Mouse (Mus musculus): ENCODE data around the gene Stx4a.
"Not testable (repeated sequence)": the region's sequence is repeated elsewhere in the genome, so short reads cannot be mapped to it uniquely, and the experiment has no call there.

Gene Stx4a

GRCm38 (mm10) chr7:127867641-127868040 lies 43.5 kb downstream of the Stx4a start:
- no peak for DNase-seq (ENCODE audit: low spot score)

- DNase-seq (ENCODE audit: low spot score), result no peak
Measured at GRCm38 (mm10) chr7:127869149-127869810, 45.2 kb downstream of the Stx4a start.

DNA sequence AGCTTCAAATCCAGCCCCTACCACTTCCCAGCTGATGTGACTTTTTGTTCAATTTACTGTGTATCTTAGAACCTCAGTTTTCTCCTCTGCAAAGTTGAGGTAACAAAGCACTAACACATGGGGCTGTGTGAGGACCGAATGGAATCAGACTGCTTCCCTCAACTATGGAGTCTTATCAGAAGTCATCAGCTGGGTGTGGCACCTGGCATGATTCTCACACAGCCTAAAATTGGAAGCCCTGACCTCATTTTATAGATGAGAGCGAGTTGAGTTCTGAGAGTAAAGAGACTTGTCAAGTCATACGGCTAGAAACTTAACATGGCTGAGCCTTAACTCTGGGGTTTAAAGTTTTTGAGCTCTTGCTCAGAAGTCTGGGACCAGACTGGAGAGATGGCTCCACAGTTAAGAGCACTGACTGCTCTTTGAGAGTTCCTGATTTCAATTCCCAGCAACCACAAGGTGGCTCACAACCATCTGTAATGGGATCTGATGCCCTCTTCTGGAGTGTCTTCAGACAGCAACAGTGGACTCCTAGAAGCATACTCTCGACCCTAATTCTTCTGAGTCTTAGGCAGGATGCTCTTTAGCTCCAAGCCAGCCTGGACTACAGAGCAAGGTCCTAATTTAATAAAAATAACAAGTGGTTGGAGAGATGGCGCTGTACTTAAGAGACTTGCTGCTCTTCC lies 46.2 kb downstream of the Stx4a start:
- DNase-seq (ENCODE audit: low spot score), result no peak

- no peak for DNase-seq (ENCODE audit: low spot score)
Measured at GRCm38 (mm10) chr7:127874812-127875626, 50.9 kb downstream of the Stx4a start.

- peak; percentile 93 for DNase-seq (ENCODE audit: low spot score)
Measured at GRCm38 (mm10) chr7:127875627-127876001, 51.5 kb downstream of the Stx4a start.

DNA sequence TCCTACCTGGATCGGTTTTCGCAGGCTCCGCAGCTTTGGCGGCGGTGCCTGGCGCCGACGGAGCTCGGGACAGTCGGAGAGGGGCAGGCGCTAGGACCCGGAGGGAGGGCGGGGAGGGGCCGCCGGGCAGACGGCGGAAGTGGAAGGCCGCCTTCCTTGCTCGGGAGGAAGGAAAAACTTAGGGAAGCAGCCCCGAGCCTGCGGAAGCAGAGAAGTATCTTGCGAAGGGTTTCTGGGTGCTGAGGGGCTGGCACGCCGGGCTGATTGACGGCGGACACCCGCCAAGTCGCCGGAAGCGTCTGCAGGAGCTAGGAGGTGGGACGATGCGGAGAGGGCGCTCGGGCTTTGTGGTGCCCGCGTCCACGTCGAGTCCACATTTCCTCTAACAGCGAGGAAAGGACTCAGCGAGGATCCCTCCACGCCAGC lies 52.0 kb downstream of the Stx4a start, which contains the start of gene Zfp646:
Zfp646 (plus strand) TSS at position 181 of the 426 bp plus-strand sequence.
- DNase-seq (ENCODE audit: low spot score), result peak; percentile 77

DNA sequence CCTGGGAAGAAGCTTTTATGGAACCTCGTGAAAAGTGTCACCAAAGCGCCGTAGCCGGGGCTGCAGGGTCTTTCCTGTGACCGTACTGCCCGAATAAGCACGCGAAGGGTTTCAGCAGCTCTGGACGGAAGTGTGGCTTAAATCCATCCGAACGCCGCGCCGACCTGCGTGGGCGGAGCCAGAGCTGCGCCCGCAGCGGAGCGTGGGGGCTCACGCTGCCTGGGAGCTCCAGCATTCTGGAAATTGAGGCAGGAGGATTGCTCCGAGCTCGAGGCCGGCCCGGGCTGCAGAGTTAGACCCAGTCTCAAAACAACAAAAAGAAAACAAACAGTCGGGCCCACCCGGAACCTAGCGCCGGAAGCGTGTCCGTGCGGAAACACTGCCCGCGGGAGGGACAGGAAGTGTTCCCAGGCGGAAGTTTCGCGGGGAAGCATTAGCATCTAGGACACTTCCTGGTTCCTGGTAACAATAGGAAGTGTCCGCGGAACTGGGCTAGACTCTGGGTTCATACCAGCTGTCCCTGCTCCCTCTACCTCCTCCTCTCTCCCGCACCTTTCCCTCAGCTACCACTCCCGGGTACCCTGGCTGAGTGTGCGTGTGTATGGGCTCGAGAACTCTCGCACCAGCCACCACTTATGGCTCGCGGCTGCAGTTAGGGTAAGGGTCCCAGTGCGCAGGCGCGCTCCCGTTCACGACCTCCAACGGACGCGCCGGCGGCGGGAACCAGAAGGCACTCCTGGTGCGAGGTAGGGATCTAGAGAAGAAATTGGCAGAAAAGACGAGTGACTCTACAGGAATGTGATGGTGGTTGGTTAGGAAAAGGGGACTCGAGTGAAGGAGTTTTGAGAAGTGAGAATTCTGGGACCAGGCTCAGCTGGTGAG lies 52.6 kb downstream of the Stx4a start, which contains the start of gene Zfp668:
Zfp668 (minus strand) TSS at position 362 of the 882 bp plus-strand sequence.
- DNase-seq (ENCODE audit: low spot score), result peak; percentile 84

DNA sequence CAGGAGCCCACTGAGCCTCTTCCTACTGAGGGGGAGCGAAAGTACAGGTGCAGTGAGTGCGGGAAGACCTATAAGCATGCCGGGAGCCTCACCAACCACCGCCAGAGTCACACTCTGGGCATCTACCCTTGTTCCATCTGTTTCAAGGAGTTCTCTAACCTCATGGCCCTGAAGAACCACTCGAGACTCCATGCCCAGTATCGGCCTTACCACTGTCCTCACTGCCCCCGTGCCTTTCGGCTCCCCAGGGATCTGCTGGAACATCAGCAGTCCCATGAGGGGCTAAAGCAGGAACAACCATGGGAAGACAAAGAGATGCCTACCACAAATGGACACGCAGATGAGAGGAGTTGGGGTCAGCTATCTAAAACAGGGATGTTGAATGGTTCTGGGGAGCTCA lies 55.2 kb downstream of the Stx4a start:
- DNase-seq (ENCODE audit: low spot score), result no peak

GRCm38 (mm10) chr7:127880431-127880830 lies 56.3 kb downstream of the Stx4a start:
- no peak for DNase-seq (ENCODE audit: low spot score)

DNA sequence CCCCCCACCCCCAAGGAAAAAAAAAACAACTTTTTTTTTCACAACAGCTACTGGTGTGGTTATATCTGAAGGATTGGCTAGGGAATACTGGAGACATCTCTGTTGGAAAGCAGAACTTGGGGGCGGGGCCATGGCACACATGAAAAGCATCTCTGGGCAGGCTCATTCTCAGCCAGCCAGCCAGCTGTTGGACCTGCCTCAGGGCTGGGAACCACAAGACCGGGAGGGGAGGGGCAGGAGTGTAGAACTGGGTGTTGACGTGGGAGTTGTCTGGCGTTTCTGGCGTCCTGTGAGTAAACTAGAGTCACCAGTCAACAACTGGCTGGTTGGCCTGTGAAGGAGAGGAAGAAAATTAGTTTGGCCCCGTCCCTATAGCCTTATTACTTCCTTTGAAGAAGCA lies 61.9 kb downstream of the Stx4a start:
- peak; percentile 54 for DNase-seq (ENCODE audit: low spot score)

- DNase-seq (ENCODE audit: low spot score), result no peak
Measured at GRCm38 (mm10) chr7:127886551-127886950, 62.5 kb downstream of the Stx4a start.

- DNase-seq (ENCODE audit: low spot score), result no peak
Measured at GRCm38 (mm10) chr7:127887191-127887590, 63.1 kb downstream of the Stx4a start.

GRCm38 (mm10) chr7:127887781-127888180 lies 63.7 kb downstream of the Stx4a start:
- DNase-seq (ENCODE audit: low spot score), result no peak

- DNase-seq (ENCODE audit: low spot score), result no peak
Measured at GRCm38 (mm10) chr7:127888821-127889220, 64.7 kb downstream of the Stx4a start.

GRCm38 (mm10) chr7:127890798-127891197 lies 66.7 kb downstream of the Stx4a start, which contains the start of gene Prss53:
Gene Prss53 (minus strand): TSS chr7:127890970.
- no peak for DNase-seq (ENCODE audit: low spot score)

- DNase-seq (ENCODE audit: low spot score), result no peak
Measured at GRCm38 (mm10) chr7:127894480-127894879, 70.4 kb downstream of the Stx4a start.

- peak; percentile 95 for DNase-seq (ENCODE audit: low spot score)
Measured at GRCm38 (mm10) chr7:127895442-127895841, 71.3 kb downstream of the Stx4a start, which contains the start of the genes Gm21974 and Vkorc1. Gene Gm21974 (minus strand): TSS chr7:127895454. Gene Vkorc1 (minus strand): TSS chr7:127895617.

- DNase-seq (ENCODE audit: low spot score), result not testable (repeated sequence)
Measured at GRCm38 (mm10) chr7:127895891-127896290, 71.8 kb downstream of the Stx4a start.

DNA sequence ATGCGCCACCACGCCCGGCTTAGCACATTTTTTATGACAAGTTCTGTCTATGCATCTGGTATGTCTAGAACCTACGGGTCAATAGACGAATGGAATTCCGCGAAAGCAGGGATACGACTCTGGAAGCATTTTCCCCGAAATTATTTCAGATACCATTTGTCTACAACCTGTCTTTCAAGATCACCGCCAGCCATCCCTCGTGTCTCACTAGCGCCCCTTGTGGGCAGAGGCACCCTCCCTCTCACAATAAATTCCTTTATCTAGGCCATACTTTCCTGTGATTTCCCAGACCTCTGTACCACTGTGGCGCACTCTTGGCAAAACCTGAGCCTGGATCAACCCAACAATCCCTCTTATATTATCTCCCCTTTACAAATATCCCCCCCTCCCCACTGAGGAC lies 72.3 kb downstream of the Stx4a start:
- DNase-seq (ENCODE audit: low spot score), result peak; percentile 48

DNA sequence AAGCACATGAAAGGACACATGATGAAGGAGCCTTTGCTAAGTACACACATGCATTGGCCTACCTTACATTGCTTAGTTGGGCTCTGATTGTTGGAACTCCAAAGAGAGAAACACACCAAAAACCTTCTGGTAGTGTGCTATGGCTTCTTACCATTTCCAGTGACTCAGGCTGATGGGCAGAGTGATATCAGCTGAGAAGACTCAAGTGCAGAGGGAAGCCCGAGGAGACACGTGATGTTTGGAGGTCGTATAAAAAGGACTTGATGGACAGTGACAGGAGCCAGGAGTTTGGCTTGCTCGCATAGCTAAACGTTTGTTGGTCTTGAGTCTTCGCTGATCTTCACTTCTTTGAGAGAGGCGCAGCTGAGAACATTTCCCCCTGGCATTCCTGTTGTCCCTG lies 73.4 kb downstream of the Stx4a start:
- no peak for DNase-seq (ENCODE audit: low spot score)

Data from ovary, postnatal 36 days (tissue).